Mouse (Mus musculus): ENCODE results near the gene Trrap.
"Not testable (repeated sequence)": the region's sequence is repeated elsewhere in the genome, so short reads cannot be mapped to it uniquely, and the experiment has no call there.

Gene Trrap

GRCm38 (mm10) chr5:144767106-144767798, at the start of gene Trrap:
TSS of gene Trrap (plus strand) at chr5:144767732.
- DNase-seq: not testable (repeated sequence)

- DNase-seq: no peak
Observed at GRCm38 (mm10) chr5:144719781-144720180, 47.8 kb upstream of the Trrap start.

GRCm38 (mm10) chr5:144720281-144720680, 47.3 kb upstream of the Trrap start:
- DNase-seq: no peak

GRCm38 (mm10) chr5:144724926-144725325, 42.6 kb upstream of the Trrap start:
- DNase-seq: no peak

- DNase-seq: no peak
Observed at GRCm38 (mm10) chr5:144725554-144725953, 42.0 kb upstream of the Trrap start.

- DNase-seq: no peak
Observed at GRCm38 (mm10) chr5:144727119-144727518, 40.4 kb upstream of the Trrap start.

GRCm38 (mm10) chr5:144728237-144728636, 39.3 kb upstream of the Trrap start:
- no peak for DNase-seq

GRCm38 (mm10) chr5:144729216-144729615, 38.3 kb upstream of the Trrap start:
- no peak for DNase-seq

GRCm38 (mm10) chr5:144733953-144734352, 33.6 kb upstream of the Trrap start:
- DNase-seq: no peak

- DNase-seq: no peak
Observed at GRCm38 (mm10) chr5:144734949-144735348, 32.6 kb upstream of the Trrap start.

- DNase-seq: no peak
Observed at GRCm38 (mm10) chr5:144737101-144737500, 30.4 kb upstream of the Trrap start.

- no peak for DNase-seq
Observed at GRCm38 (mm10) chr5:144752432-144752831, 15.1 kb upstream of the Trrap start.

GRCm38 (mm10) chr5:144753041-144753440, 14.5 kb upstream of the Trrap start:
- DNase-seq: no peak

GRCm38 (mm10) chr5:144755191-144755590, 12.3 kb upstream of the Trrap start:
- no peak for DNase-seq

- no peak for DNase-seq
Observed at GRCm38 (mm10) chr5:144757402-144757801, 10.1 kb upstream of the Trrap start.

- DNase-seq: no peak
Observed at GRCm38 (mm10) chr5:144758422-144758821, 9.1 kb upstream of the Trrap start.

GRCm38 (mm10) chr5:144761161-144761868, 6.2 kb upstream of the Trrap start, which contains the start of gene Tmem130:
TSS of gene Tmem130 (minus strand) at chr5:144761818.
- DNase-seq: no peak

- no peak for DNase-seq
Observed at GRCm38 (mm10) chr5:144766026-144766425, 1.5 kb upstream of the Trrap start.

- DNase-seq: no peak
Observed at GRCm38 (mm10) chr5:144766646-144767045, 886 bp upstream of the Trrap start.

- DNase-seq: peak; percentile 81 to 84
Observed at GRCm38 (mm10) chr5:144767911-144768841, 644 bp downstream of the Trrap start.

GRCm38 (mm10) chr5:144769067-144769482, 1.5 kb downstream of the Trrap start:
- DNase-seq: no peak

- no peak for DNase-seq
Observed at GRCm38 (mm10) chr5:144773231-144773630, 5.7 kb downstream of the Trrap start.

GRCm38 (mm10) chr5:144780654-144781053, 13.1 kb downstream of the Trrap start:
- DNase-seq: no peak

All from thymus, adult 18-20 months (tissue).